Mouse (Mus musculus): ENCODE measurements around the gene Dohh. TPM values are rescaled to one million over a fixed set of nuclear protein-coding genes. Genes with fewer than 3 reads are reported as not detected.

Dohh gene
- polyA plus RNA-seq (2012; fragmentation: generic; extraction: Trizol) = 100 to 1,000 TPM in 1 of 2 experiments, 10 to 100 TPM in 1; 82.6 to 184 TPM

GRCm38 (mm10) chr10:81383802-81384604 lies at the start of gene Dohh, which contains the start of gene Gm48551:
Gene Dohh (plus strand): TSS chr10:81384428.
Gene Gm48551 (plus strand): TSS chr10:81384466.

GRCm38 (mm10) chr10:81342686-81343505 lies 41.3 kb upstream of the Dohh start, which contains the start of gene Gipc3:
Gene Gipc3 (minus strand): TSS chr10:81343266.

GRCm38 (mm10) chr10:81350351-81351063 lies 33.7 kb upstream of the Dohh start, which contains the start of gene Hmg20b:
Gene Hmg20b (minus strand): TSS chr10:81350480.

GRCm38 (mm10) chr10:81356991-81357844 lies 27.0 kb upstream of the Dohh start, which contains the start of gene Mfsd12:
Gene Mfsd12 (plus strand): TSS chr10:81357491.

GRCm38 (mm10) chr10:81365672-81366476 lies 18.4 kb upstream of the Dohh start, which contains the start of gene 4930404N11Rik:
Gene 4930404N11Rik (minus strand): TSS chr10:81365816.

GRCm38 (mm10) chr10:81377793-81378552 lies 6.3 kb upstream of the Dohh start, which contains the start of gene Fzr1:
Gene Fzr1 (minus strand): TSS chr10:81378516.

GRCm38 (mm10) chr10:81388505-81389055 lies 4.4 kb downstream of the Dohh start, which contains the start of gene Gm48552:
Gene Gm48552 (plus strand): TSS chr10:81389005.

GRCm38 (mm10) chr10:81392781-81393185 lies 8.6 kb downstream of the Dohh start, which contains the start of gene Smim24:
Gene Smim24 (plus strand): TSS chr10:81393051.

Other genes starting within 250 kb of the Dohh start
- gene Zbtb7a, start 249.2 kb upstream of the Dohh start, polyA plus RNA-seq (2012; fragmentation: generic; extraction: Trizol) = 10 to 100 TPM in 1 of 2 experiments, 1 to 10 TPM in 1; 6.5 to 24.7 TPM
- 10 to 100 TPM; 36.0 to 48.5 TPM for gene Pias4, start 216.5 kb upstream of the Dohh start, polyA plus RNA-seq (2012; fragmentation: generic; extraction: Trizol)
- 1,000 to 10,000 TPM; 3,430 to 4,023 TPM for gene Eef2, start 207.8 kb upstream of the Dohh start, polyA plus RNA-seq (2012; fragmentation: generic; extraction: Trizol)
- 100 to 1,000 TPM in 1 of 2 experiments, 10 to 100 TPM in 1; 98.3 to 105 TPM for gene Dapk3, start 201.4 kb upstream of the Dohh start, polyA plus RNA-seq (2012; fragmentation: generic; extraction: Trizol)
- under 1 TPM; 0.11 to 0.15 TPM for gene 4930442H23Rik, start 200.6 kb upstream of the Dohh start, polyA plus RNA-seq (2012; fragmentation: generic; extraction: Trizol)
- gene Nmrk2, start 182.4 kb upstream of the Dohh start, polyA plus RNA-seq (2012; fragmentation: generic; extraction: Trizol) = under 1 TPM in 1 of 2 experiments, not detected in 1; 0.02 TPM
- gene Atcay, start 153.6 kb upstream of the Dohh start, polyA plus RNA-seq (2012; fragmentation: generic; extraction: Trizol) = under 1 TPM in 1 of 2 experiments, not detected in 1; 0.01 TPM
- gene Zfr2, start 151.3 kb upstream of the Dohh start, polyA plus RNA-seq (2012; fragmentation: generic; extraction: Trizol) = 10 to 100 TPM in 1 of 2 experiments, under 1 TPM in 1; 0.32 to 18.3 TPM
- gene Matk, start 131.5 kb upstream of the Dohh start, polyA plus RNA-seq (2012; fragmentation: generic; extraction: Trizol) = 1 to 10 TPM in 1 of 2 experiments, under 1 TPM in 1; 0.69 to 1.9 TPM
- 100 to 1,000 TPM; 242 to 665 TPM for gene Mrpl54, start 117.5 kb upstream of the Dohh start, polyA plus RNA-seq (2012; fragmentation: generic; extraction: Trizol)
- gene Apba3, start 117.5 kb upstream of the Dohh start, polyA plus RNA-seq (2012; fragmentation: generic; extraction: Trizol) = 100 to 1,000 TPM; 128 to 134 TPM
- gene Tjp3, start 92.8 kb upstream of the Dohh start, polyA plus RNA-seq (2012; fragmentation: generic; extraction: Trizol) = under 1 TPM in 1 of 2 experiments, not detected in 1; 0.02 TPM
- 10 to 100 TPM; 23.9 to 61.5 TPM for gene Pip5k1c, start 91.5 kb upstream of the Dohh start, polyA plus RNA-seq (2012; fragmentation: generic; extraction: Trizol)
- gene Cactin, start 63.3 kb upstream of the Dohh start, polyA plus RNA-seq (2012; fragmentation: generic; extraction: Trizol) = 10 to 100 TPM; 27.2 to 37.4 TPM
- 1 to 10 TPM in 1 of 2 experiments, under 1 TPM in 1; 0.02 to 2.0 TPM for gene Tbxa2r, start 55.7 kb upstream of the Dohh start, polyA plus RNA-seq (2012; fragmentation: generic; extraction: Trizol)
- 1 to 10 TPM in 1 of 2 experiments, under 1 TPM in 1; 0.42 to 1.2 TPM for gene Gipc3, start 41.2 kb upstream of the Dohh start, polyA plus RNA-seq (2012; fragmentation: generic; extraction: Trizol)
- 100 to 1,000 TPM; 102 to 104 TPM for gene Hmg20b, start 33.9 kb upstream of the Dohh start, polyA plus RNA-seq (2012; fragmentation: generic; extraction: Trizol)
- 10 to 100 TPM in 1 of 2 experiments, 1 to 10 TPM in 1; 4.0 to 13.8 TPM for gene Mfsd12, start 26.9 kb upstream of the Dohh start, polyA plus RNA-seq (2012; fragmentation: generic; extraction: Trizol)
- 1 to 10 TPM in 1 of 2 experiments, under 1 TPM in 1; 0.27 to 2.1 TPM for gene 4930404N11Rik, start 18.6 kb upstream of the Dohh start, polyA plus RNA-seq (2012; fragmentation: generic; extraction: Trizol)
- gene Fzr1, start 5.9 kb upstream of the Dohh start, polyA plus RNA-seq (2012; fragmentation: generic; extraction: Trizol) = 10 to 100 TPM; 57.6 to 80.9 TPM
- gene Gm48551, start within 50 bp of the Dohh start, polyA plus RNA-seq (2012; fragmentation: generic; extraction: Trizol) = 1 to 10 TPM in 1 of 2 experiments, under 1 TPM in 1; 0.55 to 3.2 TPM
- gene Gm48552, start 4.6 kb downstream of the Dohh start, polyA plus RNA-seq (2012; fragmentation: generic; extraction: Trizol) = 1 to 10 TPM in 1 of 2 experiments, not detected in 1; 1.8 TPM
- 1 to 10 TPM in 1 of 2 experiments, under 1 TPM in 1; 0.94 to 1.3 TPM for gene Smim24, start 8.6 kb downstream of the Dohh start, polyA plus RNA-seq (2012; fragmentation: generic; extraction: Trizol)
- 100 to 1,000 TPM; 130 to 180 TPM for gene Nfic, start 71.2 kb downstream of the Dohh start, polyA plus RNA-seq (2012; fragmentation: generic; extraction: Trizol)
- 1 to 10 TPM; 1.9 to 5.7 TPM for gene Celf5, start 98.3 kb downstream of the Dohh start, polyA plus RNA-seq (2012; fragmentation: generic; extraction: Trizol)
- gene Ncln, start 112.0 kb downstream of the Dohh start, polyA plus RNA-seq (2012; fragmentation: generic; extraction: Trizol) = 100 to 1,000 TPM; 108 to 149 TPM
- gene S1pr4, start 115.7 kb downstream of the Dohh start, polyA plus RNA-seq (2012; fragmentation: generic; extraction: Trizol) = under 1 TPM in 1 of 2 experiments, not detected in 1; 0.02 TPM
- under 1 TPM; 0.22 to 0.24 TPM for gene Gna15, start 139.8 kb downstream of the Dohh start, polyA plus RNA-seq (2012; fragmentation: generic; extraction: Trizol)
- gene Gna11, start 160.8 kb downstream of the Dohh start, polyA plus RNA-seq (2012; fragmentation: generic; extraction: Trizol) = 100 to 1,000 TPM; 106 to 118 TPM
- gene Aes, start 175.1 kb downstream of the Dohh start, polyA plus RNA-seq (2012; fragmentation: generic; extraction: Trizol) = 1,000 to 10,000 TPM; 1,359 to 1,572 TPM
- gene Tle2, start 190.1 kb downstream of the Dohh start, polyA plus RNA-seq (2012; fragmentation: generic; extraction: Trizol) = 100 to 1,000 TPM in 1 of 2 experiments, 1 to 10 TPM in 1; 6.0 to 202 TPM
- gene Tle6, start 216.6 kb downstream of the Dohh start, polyA plus RNA-seq (2012; fragmentation: generic; extraction: Trizol) = 10 to 100 TPM; 22.0 to 71.5 TPM
- 1 to 10 TPM in 1 of 2 experiments, under 1 TPM in 1; 0.25 to 1.0 TPM for gene BC025920, start 221.8 kb downstream of the Dohh start, polyA plus RNA-seq (2012; fragmentation: generic; extraction: Trizol)
- 10 to 100 TPM; 13.1 to 36.0 TPM for gene Sirt6, start 243.4 kb downstream of the Dohh start, polyA plus RNA-seq (2012; fragmentation: generic; extraction: Trizol)
- 10 to 100 TPM in 1 of 2 experiments, 1 to 10 TPM in 1; 4.7 to 18.1 TPM for gene Ankrd24, start 244.1 kb downstream of the Dohh start, polyA plus RNA-seq (2012; fragmentation: generic; extraction: Trizol)

Measured in C3H10T1/2 (cell line).